Mouse (Mus musculus): ENCODE measurements around the gene Fbxl17. TPM values are rescaled to one million over a fixed set of nuclear protein-coding genes. Genes with fewer than 3 reads are reported as not detected.
A peak's percentile ranks its signal among the peaks of the same experiment; 100 is the strongest.

The Fbxl17 gene
- polyA plus RNA-seq, 1 experiment from 2014 or later, result 12.0 TPM

DNA sequence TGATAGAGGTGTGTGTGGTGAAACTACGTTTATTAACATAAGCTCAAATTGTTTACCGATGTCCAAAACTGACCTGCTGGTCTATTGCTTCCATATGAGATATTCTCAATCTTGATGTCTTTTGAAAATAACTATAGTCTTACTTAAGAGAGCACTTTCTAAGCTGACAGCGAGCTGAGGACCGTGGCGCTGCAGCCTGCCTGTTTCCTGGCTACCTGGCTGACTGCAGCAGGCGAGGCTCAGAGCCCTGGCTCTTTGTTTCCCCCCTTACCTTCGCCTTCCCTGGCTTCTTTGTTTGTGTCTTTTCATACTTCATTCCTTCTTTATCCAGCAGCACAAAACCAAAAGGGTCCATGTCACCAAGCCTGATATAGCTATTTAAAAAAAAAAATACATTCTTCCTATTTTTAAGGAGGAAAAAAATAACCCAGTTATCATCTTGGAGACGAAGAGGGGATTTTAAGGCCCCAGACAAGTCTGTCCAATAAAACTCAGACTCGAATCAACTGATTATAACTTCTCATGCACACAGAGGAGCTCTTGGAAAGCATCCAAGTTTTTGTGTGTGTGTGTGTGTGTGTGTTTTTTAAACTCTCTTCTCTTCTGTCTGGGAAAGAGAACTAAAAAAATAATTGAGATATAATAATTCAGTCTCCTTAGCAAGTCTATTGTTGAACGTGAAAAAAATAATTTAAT, 48.4 kb downstream of the Fbxl17 start:
- H3K27me3 ChIP-seq, result no peaks in the 10 kb centered on the region
- H3K4me1 ChIP-seq (replicated peaks), result 0 out of 2 replicates have a peak, but pooled peaks cover 10% of the 10 kb centered on the region
- H3K36me3 ChIP-seq, result 0 out of 2 replicates have a peak, but pooled peaks cover 2% of the 10 kb centered on the region
- no peak overlapping the region for H3K4me2 ChIP-seq
- peak overlapping the region; percentile 72 for H3K27ac ChIP-seq
- WGBS, result 64% methylated on average over 10 of the region's 10 CpGs
- ATAC-seq (ENCODE audit: low FRiP score), result no peak
- H3K9me3 ChIP-seq, result no peaks in the 10 kb centered on the region
- H3K4me3 ChIP-seq, result no peak overlapping the region
- H3K9ac ChIP-seq, result no peak overlapping the region

DNA sequence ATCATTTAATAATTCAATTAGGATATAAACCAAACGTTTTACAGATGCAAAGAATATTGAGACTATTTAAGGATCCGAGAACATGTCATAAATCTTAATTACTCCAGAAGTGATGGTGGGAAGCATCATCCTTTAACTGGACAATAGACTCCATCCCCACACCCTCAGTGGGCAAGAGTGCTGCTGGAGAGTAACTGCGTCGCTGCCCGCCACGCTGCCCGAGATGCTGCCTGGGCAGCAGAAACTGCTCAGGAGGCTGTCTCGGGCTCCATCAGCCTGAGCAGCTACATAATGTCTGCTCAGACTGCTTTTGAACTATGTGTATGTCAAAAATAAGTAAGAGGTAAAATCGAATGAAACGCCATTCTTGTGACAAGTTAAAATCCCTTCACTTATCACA, 52.1 kb downstream of the Fbxl17 start:
- Histone ChIP-seq H3K9ac (no peak overlapping the region), H3K9me3 (no peaks in the 10 kb centered on the region), H3K27ac (no peak overlapping the region), H3K4me1 (replicated peaks) (0 out of 2 replicates have a peak, but pooled peaks cover 12% of the 10 kb centered on the region), H3K27me3 (no peaks in the 10 kb centered on the region), H3K4me2 (no peak overlapping the region), H3K36me3 (0 out of 2 replicates have a peak, but pooled peaks cover 3% of the 10 kb centered on the region), H3K4me3 (no peak overlapping the region)
- WGBS, result 66% methylated on average over 10 of the region's 10 CpGs
- no peak for ATAC-seq (ENCODE audit: low FRiP score)

GRCm38 (mm10) chr17:63446971-63447679, 52.7 kb downstream of the Fbxl17 start:
- 0 out of 2 replicates have a peak, but pooled peaks cover 10% of the 10 kb centered on the region for H3K4me1 ChIP-seq (replicated peaks)
- H3K27me3 ChIP-seq, result no peaks in the 10 kb centered on the region
- H3K9ac ChIP-seq, result no peak overlapping the region; the same call in 1 of the 2 replicates
- 0 out of 2 replicates have a peak, but pooled peaks cover 3% of the 10 kb centered on the region for H3K36me3 ChIP-seq
- no peak overlapping the region for H3K27ac ChIP-seq
- H3K4me2 ChIP-seq, result no peak overlapping the region
- no peak for ATAC-seq (ENCODE audit: low FRiP score)
- H3K9me3 ChIP-seq, result no peaks in the 10 kb centered on the region
- 65% methylated on average over 10 of the region's 10 CpGs for WGBS
- H3K4me3 ChIP-seq, result no peak overlapping the region

DNA sequence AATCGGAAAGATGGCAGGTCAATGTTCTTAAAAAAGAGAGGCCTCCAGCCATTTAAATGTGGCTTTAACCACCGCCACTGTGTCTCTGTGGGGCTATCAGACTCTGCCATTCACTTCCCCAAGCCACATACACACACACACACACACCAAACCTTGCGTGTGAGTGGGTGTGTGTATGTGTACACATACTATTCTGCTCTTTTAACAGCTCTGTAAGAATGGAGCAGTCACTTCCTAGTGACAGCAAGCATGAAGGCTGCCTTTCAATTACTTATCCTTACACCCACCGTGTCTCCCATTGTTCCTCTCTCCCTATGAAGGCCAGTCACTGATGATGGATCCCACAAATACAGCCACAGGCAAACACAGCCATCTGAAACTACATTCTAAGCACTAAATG, 54.6 kb downstream of the Fbxl17 start:
- Histone ChIP-seq H3K4me3 (no peak overlapping the region), H3K4me2 (no peak overlapping the region), H3K27ac (no peak overlapping the region), H3K4me1 (replicated peaks) (0 out of 2 replicates have a peak, but pooled peaks cover 5% of the 10 kb centered on the region), H3K36me3 (0 out of 2 replicates have a peak, but pooled peaks cover 3% of the 10 kb centered on the region), H3K9me3 (no peaks in the 10 kb centered on the region), H3K27me3 (no peaks in the 10 kb centered on the region), H3K9ac (no peak overlapping the region)
- ATAC-seq (ENCODE audit: low FRiP score), result no peak
- WGBS, result 63% methylated on average over 4 of the region's 4 CpGs

DNA sequence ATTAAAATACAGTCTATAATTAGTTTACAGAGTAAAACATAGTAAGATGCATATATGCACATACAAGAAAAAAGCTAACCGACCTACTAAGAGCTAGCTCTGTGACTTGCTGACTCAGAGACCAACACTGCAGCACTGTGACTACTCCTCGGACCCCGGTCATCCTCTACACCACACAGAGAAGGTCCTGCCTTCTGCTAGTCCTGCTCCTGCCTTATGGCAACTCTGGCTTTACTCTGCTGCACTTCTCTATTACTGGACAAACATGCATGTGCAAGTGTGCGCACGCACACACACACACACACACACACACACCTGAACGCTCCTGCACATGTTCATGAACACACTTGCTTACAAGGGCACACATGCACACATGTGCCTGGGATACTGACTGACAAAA, 62.4 kb downstream of the Fbxl17 start:
- Histone ChIP-seq H3K9me3 (no peaks in the 10 kb centered on the region), H3K27ac (no peak overlapping the region), H3K4me3 (no peak overlapping the region), H3K36me3 (no peaks in the 10 kb centered on the region), H3K27me3 (no peaks in the 10 kb centered on the region), H3K9ac (no peak overlapping the region), H3K4me1 (replicated peaks) (no peaks in the 10 kb centered on the region), H3K4me2 (no peak overlapping the region)
- no peak for ATAC-seq (ENCODE audit: low FRiP score)
- WGBS, result 94% methylated on average over 6 of the region's 6 CpGs

DNA sequence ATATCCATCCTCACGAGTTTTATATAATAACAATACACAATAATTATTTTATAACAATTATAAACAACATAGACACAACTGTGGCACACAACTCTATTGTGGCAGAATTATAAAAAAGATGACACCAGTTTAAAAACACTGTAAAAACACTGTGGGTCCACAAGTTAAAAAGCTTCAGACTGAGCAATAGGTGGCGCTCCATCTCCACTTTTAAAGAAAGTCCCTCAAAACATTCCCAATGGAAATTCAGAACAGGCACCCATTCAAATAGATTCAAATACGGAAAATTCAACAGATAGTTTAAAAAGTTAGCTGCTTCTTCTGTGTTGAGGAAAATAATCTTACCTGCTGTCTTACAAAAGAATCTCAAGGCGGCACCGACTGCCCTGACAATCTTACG, 65.7 kb downstream of the Fbxl17 start:
- no peaks in the 10 kb centered on the region for H3K36me3 ChIP-seq
- H3K9ac ChIP-seq, result no peak overlapping the region
- H3K9me3 ChIP-seq, result no peaks in the 10 kb centered on the region
- H3K4me1 ChIP-seq (replicated peaks), result no peaks in the 10 kb centered on the region
- no peak overlapping the region for H3K4me2 ChIP-seq
- 54% methylated on average over 6 of the region's 6 CpGs for WGBS
- no peak overlapping the region for H3K27ac ChIP-seq
- H3K4me3 ChIP-seq, result no peak overlapping the region
- ATAC-seq (ENCODE audit: low FRiP score), result no peak
- H3K27me3 ChIP-seq, result no peaks in the 10 kb centered on the region

- Histone ChIP-seq H3K27ac (no peak overlapping the region), H3K9me3 (no peaks in the 10 kb centered on the region), H3K36me3 (no peaks in the 10 kb centered on the region), H3K27me3 (no peaks in the 10 kb centered on the region), H3K4me3 (no peak overlapping the region), H3K9ac (no peak overlapping the region), H3K4me1 (replicated peaks) (no peaks in the 10 kb centered on the region), H3K4me2 (no peak overlapping the region)
- ATAC-seq (ENCODE audit: low FRiP score), result no peak
- WGBS, result 89% methylated on average over 7 of the region's 7 CpGs
Measured at GRCm38 (mm10) chr17:63431650-63432049, 68.2 kb downstream of the Fbxl17 start.

GRCm38 (mm10) chr17:63430395-63431075, 69.3 kb downstream of the Fbxl17 start:
- H3K4me1 ChIP-seq (replicated peaks), result no peaks in the 10 kb centered on the region
- no peak for ATAC-seq (ENCODE audit: low FRiP score)
- no peaks in the 10 kb centered on the region for H3K36me3 ChIP-seq
- H3K9me3 ChIP-seq, result no peaks in the 10 kb centered on the region
- no peak overlapping the region for H3K9ac ChIP-seq
- no peaks in the 10 kb centered on the region for H3K27me3 ChIP-seq
- WGBS, result 72% methylated on average over 17 of the region's 17 CpGs
- peak overlapping the region; percentile 36 for H3K4me2 ChIP-seq
- no peak overlapping the region for H3K4me3 ChIP-seq
- no peak overlapping the region for H3K27ac ChIP-seq

DNA sequence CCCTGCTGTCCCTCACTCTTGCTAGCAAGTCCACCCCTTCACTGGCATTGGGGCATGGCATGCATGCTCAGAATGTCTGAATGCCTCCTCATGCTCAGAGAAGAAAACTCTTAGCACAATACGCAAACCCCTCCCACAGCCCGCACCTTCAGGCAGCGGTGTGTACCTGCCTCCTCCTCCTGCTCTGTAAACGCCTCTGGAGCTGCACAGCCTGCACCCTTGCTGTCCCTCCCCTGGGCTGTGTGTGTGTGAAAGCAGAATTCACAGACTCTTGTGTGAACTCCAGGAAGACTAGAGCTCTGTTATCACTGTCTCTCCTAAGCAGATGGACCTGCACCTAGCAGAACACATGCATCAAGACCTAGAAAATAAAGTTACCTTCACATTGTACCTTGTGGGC, 76.0 kb downstream of the Fbxl17 start:
- Histone ChIP-seq H3K9me3 (no peaks in the 10 kb centered on the region), H3K36me3 (no peaks in the 10 kb centered on the region), H3K27me3 (no peaks in the 10 kb centered on the region), H3K4me2 (no peak overlapping the region), H3K9ac (no peak overlapping the region), H3K4me3 (no peak overlapping the region), H3K4me1 (replicated peaks) (no peaks in the 10 kb centered on the region), H3K27ac (no peak overlapping the region)
- no peak for ATAC-seq (ENCODE audit: low FRiP score)
- 80% methylated on average over 4 of the region's 4 CpGs for WGBS

- H3K27me3 ChIP-seq, result no peaks in the 10 kb centered on the region
- H3K9ac ChIP-seq, result no peak overlapping the region
- no peak overlapping the region for H3K27ac ChIP-seq
- H3K9me3 ChIP-seq, result no peaks in the 10 kb centered on the region
- no peak for ATAC-seq (ENCODE audit: low FRiP score)
- 92% methylated on average over 5 of the region's 5 CpGs for WGBS
- no peaks in the 10 kb centered on the region for H3K36me3 ChIP-seq
- no peak overlapping the region for H3K4me2 ChIP-seq
- no peaks in the 10 kb centered on the region for H3K4me1 ChIP-seq (replicated peaks)
- H3K4me3 ChIP-seq, result no peak overlapping the region
Measured at GRCm38 (mm10) chr17:63422685-63423084, 77.1 kb downstream of the Fbxl17 start.

DNA sequence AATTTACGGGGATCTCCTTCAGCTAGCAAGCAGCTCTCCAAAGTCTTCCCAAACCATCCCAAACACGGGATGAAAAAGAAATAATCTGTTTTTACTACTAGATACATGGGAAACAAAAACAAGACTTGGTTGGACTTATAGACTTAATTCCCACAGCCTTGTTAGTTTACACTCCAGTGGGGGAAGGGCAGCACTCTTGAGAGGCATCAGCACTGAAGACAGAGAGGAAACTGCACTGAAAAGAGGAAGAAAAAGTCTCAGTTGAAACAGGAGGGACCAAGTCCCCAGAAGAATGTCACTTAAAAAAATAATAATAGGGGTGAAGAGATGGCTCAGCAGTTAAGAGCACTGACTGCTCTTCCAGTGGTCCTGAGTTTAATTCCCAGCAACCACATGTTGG, 78.0 kb downstream of the Fbxl17 start:
- Histone ChIP-seq H3K27me3 (no peaks in the 10 kb centered on the region), H3K9me3 (no peaks in the 10 kb centered on the region), H3K9ac (no peak overlapping the region), H3K4me3 (no peak overlapping the region), H3K36me3 (no peaks in the 10 kb centered on the region), H3K4me2 (no peak overlapping the region), H3K4me1 (replicated peaks) (no peaks in the 10 kb centered on the region), H3K27ac (no peak overlapping the region)
- WGBS, result 86% methylated on average over 2 of the region's 2 CpGs
- ATAC-seq (ENCODE audit: low FRiP score), result no peak

- Histone ChIP-seq H3K36me3 (no peaks in the 10 kb centered on the region), H3K27me3 (no peaks in the 10 kb centered on the region), H3K4me3 (no peak overlapping the region), H3K9me3 (no peaks in the 10 kb centered on the region), H3K27ac (no peak overlapping the region), H3K9ac (no peak overlapping the region), H3K4me2 (no peak overlapping the region), H3K4me1 (replicated peaks) (no peaks in the 10 kb centered on the region)
- WGBS, result 92% methylated on average over 6 of the region's 6 CpGs
- no peak for ATAC-seq (ENCODE audit: low FRiP score)
Measured at GRCm38 (mm10) chr17:63419503-63419902, 80.3 kb downstream of the Fbxl17 start.

Measured in hindbrain, embryonic 13.5 days (tissue).